Mouse (Mus musculus): ENCODE data around the gene Myo1b. TPM values are rescaled to one million over a fixed set of nuclear protein-coding genes. Genes with fewer than 3 reads are reported as not detected.

The Myo1b gene
- polyA plus RNA-seq, 1 experiment = 2.6 TPM

DNA sequence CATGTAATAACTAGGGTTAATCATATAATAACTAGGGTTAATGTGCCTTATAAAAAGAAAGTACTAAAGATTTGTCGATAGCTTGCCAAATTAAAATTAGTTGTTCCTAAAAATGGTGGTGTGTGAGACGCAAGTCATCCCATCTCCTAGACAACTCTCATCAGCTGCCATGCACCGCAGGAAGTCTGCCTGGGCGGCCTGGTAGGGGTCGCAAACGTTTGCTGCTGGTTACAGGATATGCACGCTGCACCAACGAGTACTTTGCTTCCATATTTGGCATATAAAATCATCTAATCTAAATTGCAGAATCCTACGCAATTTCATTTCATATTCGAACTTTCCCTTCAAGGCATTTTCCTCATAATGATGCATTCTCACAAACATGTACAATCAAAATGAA, 107.0 kb downstream of the Myo1b start:
- Histone ChIP-seq H3K4me1 (ENCODE audit: control insufficient read depth, insufficient read depth, insufficient read length, low read length) (no peaks in the 10 kb centered on the region; the same call in 1 of the 2 replicates), H3K4me3 (ENCODE audit: low read depth, low read length) (no peak overlapping the region), H3K36me3 (ENCODE audit: control insufficient read depth, insufficient read depth, low read length) (no peaks in the 10 kb centered on the region), H3K27me3 (ENCODE audit: control insufficient read depth, insufficient read depth, low read length) (no peaks in the 10 kb centered on the region), H3K27ac (ENCODE audit: insufficient read depth, low read depth, low read length) (no peak overlapping the region)
- TF ChIP-seq POLR2A (IDR thresholded peaks at IDR 0.05; ENCODE audit: low read depth, low read length) = no peak
- no peak for TF ChIP-seq CTCF (IDR thresholded peaks at IDR 0.05; ENCODE audit: extremely low read depth, insufficient read length, insufficient replicate concordance, low read depth, low read length)
- WGBS = 82% methylated on average over 10 of the region's 10 CpGs

- Histone ChIP-seq H3K4me1 (ENCODE audit: control insufficient read depth, insufficient read depth, insufficient read length, low read length) (no peaks in the 10 kb centered on the region; the same call in 1 of the 2 replicates), H3K36me3 (ENCODE audit: control insufficient read depth, insufficient read depth, low read length) (no peaks in the 10 kb centered on the region), H3K4me3 (ENCODE audit: low read depth, low read length) (no peak overlapping the region), H3K27ac (ENCODE audit: insufficient read depth, low read depth, low read length) (no peak overlapping the region), H3K27me3 (ENCODE audit: control insufficient read depth, insufficient read depth, low read length) (no peaks in the 10 kb centered on the region)
- WGBS = 66% methylated on average over 1 of the region's 1 CpGs
- no peak for TF ChIP-seq CTCF (IDR thresholded peaks at IDR 0.05; ENCODE audit: extremely low read depth, insufficient read length, insufficient replicate concordance, low read depth, low read length)
- TF ChIP-seq POLR2A (IDR thresholded peaks at IDR 0.05; ENCODE audit: low read depth, low read length) = no peak
Measured at GRCm38 (mm10) chr1:51808228-51808627, 107.6 kb downstream of the Myo1b start.

DNA sequence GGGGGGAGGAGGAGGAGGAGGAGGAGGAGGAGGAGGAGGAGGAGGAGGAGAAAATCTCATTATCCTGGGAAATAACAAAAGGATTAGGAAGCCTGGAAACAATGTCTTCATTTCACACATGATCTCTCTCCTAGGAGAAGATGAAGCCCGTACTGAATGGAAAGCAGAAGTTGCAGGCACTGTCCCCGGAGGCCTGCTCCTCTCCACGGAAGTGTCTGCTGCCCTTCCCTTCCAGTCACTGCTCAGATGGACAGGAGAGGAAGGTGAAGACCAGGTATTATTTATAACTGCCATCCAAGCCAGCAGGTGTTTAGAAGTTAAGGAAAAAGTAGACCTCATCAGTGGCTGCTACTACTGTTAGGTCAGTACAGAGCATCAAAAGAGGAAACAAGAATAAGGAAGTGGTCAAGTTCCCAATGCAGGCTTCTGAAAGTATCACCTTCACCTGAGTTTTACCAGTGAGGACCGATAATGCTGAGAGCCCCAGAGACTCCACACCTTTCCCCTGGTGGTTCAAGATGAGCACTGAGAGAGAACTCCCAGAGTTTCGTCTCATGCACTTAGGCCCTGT, 110.7 kb downstream of the Myo1b start:
- no peak overlapping the region for H3K4me3 ChIP-seq (ENCODE audit: low read depth, low read length)
- H3K27ac ChIP-seq (ENCODE audit: insufficient read depth, low read depth, low read length) = no peak overlapping the region
- 0 out of 2 replicates have a peak, but pooled peaks cover 1% of the 10 kb centered on the region for H3K36me3 ChIP-seq (ENCODE audit: control insufficient read depth, insufficient read depth, low read length)
- H3K27me3 ChIP-seq (ENCODE audit: control insufficient read depth, insufficient read depth, low read length) = no peaks in the 10 kb centered on the region
- 81% methylated on average over 5 of the region's 5 CpGs for WGBS
- no peak for TF ChIP-seq POLR2A (IDR thresholded peaks at IDR 0.05; ENCODE audit: low read depth, low read length)
- TF ChIP-seq CTCF (IDR thresholded peaks at IDR 0.05; ENCODE audit: extremely low read depth, insufficient read length, insufficient replicate concordance, low read depth, low read length) = no peak
- no peaks in the 10 kb centered on the region; the same call in 1 of the 2 replicates for H3K4me1 ChIP-seq (ENCODE audit: control insufficient read depth, insufficient read depth, insufficient read length, low read length)

DNA sequence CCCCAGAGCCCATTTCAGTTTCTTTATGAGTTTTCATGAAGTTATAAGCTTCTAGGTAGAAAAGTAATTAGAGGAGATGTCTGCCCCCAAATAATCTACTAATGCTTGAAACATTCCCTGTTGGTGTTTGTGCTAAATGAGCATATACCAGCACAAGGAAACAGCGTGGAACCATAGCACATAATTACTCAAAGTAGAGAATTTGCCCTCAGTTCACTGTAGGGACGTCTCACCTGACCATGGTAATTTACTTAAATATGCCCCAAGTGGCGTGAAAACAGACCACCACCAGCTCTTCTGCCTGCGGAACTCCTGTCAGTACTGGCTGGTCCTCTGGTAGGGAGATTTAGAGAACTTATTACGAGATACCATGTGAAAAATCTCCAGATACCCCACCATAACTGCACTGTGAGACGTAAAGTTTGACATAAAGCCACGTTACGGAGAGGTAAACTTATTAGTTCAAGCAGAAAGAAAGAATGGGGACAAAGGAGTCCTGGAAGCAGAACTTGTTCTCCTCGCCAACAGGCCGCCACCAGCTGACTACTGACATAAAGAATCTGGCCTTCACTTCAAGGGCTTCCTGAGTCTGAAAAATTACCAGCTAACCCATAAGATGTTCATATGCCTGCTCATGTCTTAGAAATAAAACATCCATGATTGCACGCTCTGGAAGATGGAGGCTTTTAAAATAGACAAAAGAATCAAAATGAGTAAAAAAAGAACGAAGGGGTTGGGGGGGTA, 111.4 kb downstream of the Myo1b start:
- WGBS = 90% methylated on average over 12 of the region's 12 CpGs

GRCm38 (mm10) chr1:51798011-51798471, 117.8 kb downstream of the Myo1b start:
- no peaks in the 10 kb centered on the region for H3K27me3 ChIP-seq (ENCODE audit: control insufficient read depth, insufficient read depth, low read length)
- WGBS = 86% methylated on average over 7 of the region's 7 CpGs
- no peak for TF ChIP-seq CTCF (IDR thresholded peaks at IDR 0.05; ENCODE audit: extremely low read depth, insufficient read length, insufficient replicate concordance, low read depth, low read length)
- TF ChIP-seq POLR2A (IDR thresholded peaks at IDR 0.05; ENCODE audit: low read depth, low read length) = no peak
- 0 out of 2 replicates have a peak, but pooled peaks cover 1% of the 10 kb centered on the region for H3K36me3 ChIP-seq (ENCODE audit: control insufficient read depth, insufficient read depth, low read length)
- no peak overlapping the region for H3K4me3 ChIP-seq (ENCODE audit: low read depth, low read length)
- H3K27ac ChIP-seq (ENCODE audit: insufficient read depth, low read depth, low read length) = no peak overlapping the region
- H3K4me1 ChIP-seq (ENCODE audit: control insufficient read depth, insufficient read depth, insufficient read length, low read length) = no peaks in the 10 kb centered on the region

More for the DNA sequence above, 111.4 kb downstream of the Myo1b start:
- Histone ChIP-seq H3K4me3 (ENCODE audit: low read depth, low read length) (no peak overlapping the region), H3K4me1 (ENCODE audit: control insufficient read depth, insufficient read depth, insufficient read length, low read length) (no peaks in the 10 kb centered on the region), H3K27ac (ENCODE audit: insufficient read depth, low read depth, low read length) (no peak overlapping the region), H3K36me3 (ENCODE audit: control insufficient read depth, insufficient read depth, low read length) (0 out of 2 replicates have a peak, but pooled peaks cover 1% of the 10 kb centered on the region), H3K27me3 (ENCODE audit: control insufficient read depth, insufficient read depth, low read length) (no peaks in the 10 kb centered on the region)
- TF ChIP-seq CTCF (IDR thresholded peaks at IDR 0.05; ENCODE audit: extremely low read depth, insufficient read length, insufficient replicate concordance, low read depth, low read length) (no peak), POLR2A (IDR thresholded peaks at IDR 0.05; ENCODE audit: low read depth, low read length) (no peak)

DNA sequence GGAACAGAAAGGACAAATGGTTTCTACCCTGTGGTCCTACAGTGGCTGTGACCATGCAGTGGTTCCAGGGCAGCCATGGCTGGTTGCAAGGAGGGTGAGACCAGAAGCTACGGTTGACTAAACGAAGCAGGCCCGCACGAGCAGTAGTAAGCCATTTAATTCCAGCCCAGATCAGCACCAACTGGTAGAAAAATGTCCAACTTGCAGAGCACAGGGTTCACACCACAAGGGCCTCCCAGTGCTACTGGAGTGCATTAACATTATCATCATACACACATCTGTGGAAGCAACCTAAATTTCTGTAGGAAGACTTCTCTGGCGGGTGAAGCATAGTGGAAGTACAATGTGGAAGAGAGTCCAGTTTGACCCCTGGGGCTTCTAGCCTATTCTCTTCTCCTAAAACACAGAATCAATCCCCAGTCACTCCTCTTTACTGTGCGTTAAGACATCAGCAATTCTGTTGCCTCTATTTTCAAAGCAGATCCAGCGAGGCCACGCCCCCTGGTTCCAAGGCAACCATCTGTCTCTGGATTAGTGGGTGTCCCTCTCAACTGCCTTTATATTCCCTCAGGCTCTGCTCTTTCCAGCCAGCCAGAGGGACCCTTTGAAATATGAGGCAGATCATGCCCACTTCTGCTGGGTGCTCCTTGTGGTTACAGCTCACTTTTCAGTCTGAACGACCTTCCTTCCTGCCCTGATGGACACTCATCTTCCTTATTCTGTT, 120.1 kb downstream of the Myo1b start:
- no peaks in the 10 kb centered on the region for H3K27me3 ChIP-seq (ENCODE audit: control insufficient read depth, insufficient read depth, low read length)
- H3K4me3 ChIP-seq (ENCODE audit: low read depth, low read length) = no peak overlapping the region
- 0 out of 2 replicates have a peak, but pooled peaks cover 2% of the 10 kb centered on the region for H3K36me3 ChIP-seq (ENCODE audit: control insufficient read depth, insufficient read depth, low read length)
- WGBS = 93% methylated on average over 9 of the region's 9 CpGs
- H3K27ac ChIP-seq (ENCODE audit: insufficient read depth, low read depth, low read length) = no peak overlapping the region
- TF ChIP-seq CTCF (IDR thresholded peaks at IDR 0.05; ENCODE audit: extremely low read depth, insufficient read length, insufficient replicate concordance, low read depth, low read length) (no peak), POLR2A (IDR thresholded peaks at IDR 0.05; ENCODE audit: low read depth, low read length) (no peak)
- no peaks in the 10 kb centered on the region for H3K4me1 ChIP-seq (ENCODE audit: control insufficient read depth, insufficient read depth, insufficient read length, low read length)
